Mouse (Mus musculus) neutrophil, adult 5-6 weeks (primary cell): Measurements from ENCODE around the gene Alkbh2. TPM values are rescaled to one million over a fixed set of nuclear protein-coding genes. Genes with fewer than 3 reads are reported as not detected.
A peak's percentile ranks its signal among the peaks of the same experiment; 100 is the strongest.

ENCODE experiments used
- ATAC-seq: fragments of 151-379, 151-347 bp; 2 replicates; pipeline ENCODE4 v1.8.0; 2017; ENCODE audit warnings: mild to moderate bottlenecking, moderate TSS enrichment; ENCODE audit not compliant: insufficient number of reproducible peaks, poor library complexity, low FRiP score, severe bottlenecking; ENCODE audit errors: extremely low read depth
- total RNA-seq: library from RNA; stranded (forward); fragments of 200-1000 nt; gene quantifications from 2 replicates; pipeline ENCODE4 v1.2.3, GENCODE M21; 2017

The Alkbh2 gene
- total RNA-seq, result 3.8 and 7.7 TPM in 2 replicates

GRCm38 (mm10) chr5:114127374-114128349, at the start of gene Alkbh2:
Alkbh2 (minus strand) TSS chr5:114128218.
- ATAC-seq, result peak; percentile 36

- ATAC-seq, result no peak
These were observed 48.8 kb upstream of the Alkbh2 start for GRCm38 (mm10) chr5:114176548-114177400.

DNA sequence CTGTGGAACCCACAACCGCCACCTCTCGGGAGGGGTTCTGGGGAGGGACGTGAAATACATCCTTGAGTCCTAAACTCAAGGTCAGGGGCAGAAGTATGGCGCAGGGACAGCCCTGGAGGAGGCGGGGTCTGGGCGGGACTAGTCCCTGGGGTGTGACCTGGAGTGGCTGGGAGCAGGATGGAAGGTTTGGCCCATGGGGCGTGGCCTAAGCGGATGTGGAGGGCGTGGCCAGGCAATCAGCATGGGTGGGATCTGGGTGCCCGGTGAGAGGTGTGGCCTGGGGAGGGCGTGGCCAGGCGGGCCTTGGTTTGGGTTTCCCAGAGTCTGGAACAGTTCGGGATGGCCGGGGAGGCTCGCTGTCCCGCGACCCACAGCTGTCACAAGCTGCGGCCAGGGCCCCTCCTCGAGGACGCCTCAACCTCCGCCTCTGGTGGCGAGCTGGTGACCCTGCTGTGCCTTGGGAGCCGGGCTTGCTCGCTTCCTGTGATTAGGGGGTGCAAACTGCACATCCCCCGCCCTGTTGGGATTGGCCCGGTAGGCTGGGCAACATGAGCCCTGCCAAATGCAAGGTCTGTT, 47.7 kb upstream of the Alkbh2 start:
- no peak for ATAC-seq

DNA sequence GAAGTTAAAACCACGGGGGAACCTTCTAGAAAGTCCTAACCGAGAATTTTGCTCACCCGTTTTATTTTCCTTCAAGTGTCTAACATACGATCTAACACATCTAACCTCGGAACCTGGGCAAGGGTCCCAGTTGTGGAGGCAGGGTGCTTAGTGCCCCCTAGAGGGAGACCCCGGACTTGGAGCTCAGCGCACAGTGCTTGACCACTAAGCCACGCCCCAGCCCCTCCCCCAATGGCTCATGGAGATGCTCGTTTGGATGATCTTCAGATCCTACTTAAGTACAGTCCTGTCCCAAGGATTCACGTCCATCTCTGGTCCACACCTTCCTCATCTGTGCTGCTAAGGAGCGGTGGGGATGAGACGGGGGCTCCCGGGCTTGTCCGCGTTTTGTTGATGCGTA, 46.6 kb upstream of the Alkbh2 start:
- no peak for ATAC-seq

DNA sequence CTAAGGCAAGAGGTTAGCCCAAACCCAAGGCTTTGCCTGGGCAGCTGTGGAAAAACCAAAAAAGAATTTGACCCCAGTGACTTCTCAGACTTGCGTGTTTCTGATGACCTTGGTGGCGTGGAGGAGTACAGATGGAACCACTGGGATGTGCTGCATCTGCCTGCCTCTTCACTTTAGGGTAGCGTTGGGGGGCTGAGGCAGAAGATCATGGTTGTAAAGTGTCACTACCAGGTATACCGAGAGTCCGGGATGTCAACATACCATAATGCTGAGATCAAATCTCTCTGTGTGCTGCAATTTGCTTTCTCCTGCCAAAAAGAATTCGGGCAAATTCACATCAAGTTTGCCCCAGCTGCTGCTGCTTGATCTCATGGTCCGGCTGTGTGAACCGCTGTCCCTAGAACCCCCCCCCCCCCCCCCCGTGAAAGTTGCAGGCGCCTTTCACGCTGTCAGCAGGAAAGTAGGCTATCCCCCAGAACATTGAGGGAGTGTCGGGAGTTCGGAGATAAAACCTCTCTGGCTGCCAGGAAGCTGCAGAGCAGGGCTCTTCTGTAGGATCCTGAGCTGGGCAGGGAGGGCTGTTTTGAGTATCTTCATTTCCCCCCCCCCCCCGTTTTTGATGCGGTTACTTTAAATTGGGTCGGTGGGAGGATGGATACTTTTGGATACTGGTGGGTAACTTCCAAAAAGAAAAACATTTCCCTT, 46.0 kb upstream of the Alkbh2 start:
- no peak for ATAC-seq

DNA sequence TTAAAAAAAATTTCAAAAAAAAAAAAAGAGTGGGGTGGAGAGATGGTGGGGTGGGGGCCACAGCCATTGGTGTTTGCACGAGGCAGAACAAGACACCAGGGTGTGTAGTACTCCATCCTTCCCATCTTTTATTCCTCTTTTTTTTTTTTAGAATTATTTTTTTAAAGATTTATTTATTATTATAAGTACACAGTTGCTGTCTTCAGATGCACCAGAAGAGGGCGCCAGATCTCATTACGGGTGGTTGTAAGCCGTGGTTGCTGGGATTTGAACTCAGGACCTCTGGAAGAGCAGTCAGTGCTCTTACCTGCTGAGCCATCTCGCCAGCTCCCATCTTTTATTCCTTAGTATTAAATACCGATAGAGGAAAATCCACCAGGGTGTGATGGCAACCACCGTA, 45.4 kb upstream of the Alkbh2 start:
- ATAC-seq, result no peak

DNA sequence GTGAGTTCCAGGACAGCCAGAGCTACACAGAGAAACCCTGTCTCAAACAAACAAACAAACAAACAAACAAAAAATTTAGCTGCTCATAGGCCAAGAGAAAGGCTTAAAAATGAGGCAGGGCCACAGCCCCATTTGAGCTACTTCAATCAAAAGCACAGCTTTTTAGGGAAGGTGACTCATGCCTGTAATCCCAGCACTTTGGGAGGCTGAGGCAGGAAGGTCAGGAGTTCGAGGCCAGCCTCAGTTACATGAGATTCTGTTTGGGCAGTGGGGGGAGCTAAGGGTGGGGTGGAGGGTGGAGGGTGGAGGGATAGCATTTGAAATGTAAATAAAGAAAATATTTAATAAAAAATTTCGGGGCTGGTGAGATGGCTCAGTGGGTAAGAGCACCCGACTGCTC, 44.9 kb upstream of the Alkbh2 start:
- 0 out of 2 replicates have a peak, but pooled peaks have one; percentile 41 for ATAC-seq

DNA sequence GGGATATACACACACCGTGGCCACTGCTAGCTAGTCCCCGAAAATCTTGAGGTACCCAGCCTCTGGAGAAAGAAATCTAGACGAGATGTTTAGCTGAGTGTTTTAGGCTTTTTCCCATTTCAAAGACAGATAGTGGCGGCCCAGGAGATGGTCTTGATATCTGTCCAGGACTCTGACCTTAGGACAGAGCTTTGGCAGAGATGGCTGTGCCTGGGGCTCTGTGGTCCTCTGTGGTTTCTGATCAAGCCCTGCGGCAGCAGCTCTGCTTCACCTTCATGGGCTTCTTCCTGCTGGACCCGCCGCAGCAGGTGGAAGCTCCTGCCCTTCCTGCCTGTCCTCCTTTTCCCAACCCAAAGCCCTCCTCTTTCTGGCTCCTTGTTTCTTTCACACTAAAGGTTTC, 42.3 kb upstream of the Alkbh2 start:
- ATAC-seq, result no peak

GRCm38 (mm10) chr5:114163117-114163696, 35.2 kb upstream of the Alkbh2 start:
- no peak for ATAC-seq

- no peak for ATAC-seq
These were observed 34.2 kb upstream of the Alkbh2 start for GRCm38 (mm10) chr5:114162106-114162815.

- ATAC-seq, result no peak
These were observed 33.4 kb upstream of the Alkbh2 start for GRCm38 (mm10) chr5:114161424-114161823.

DNA sequence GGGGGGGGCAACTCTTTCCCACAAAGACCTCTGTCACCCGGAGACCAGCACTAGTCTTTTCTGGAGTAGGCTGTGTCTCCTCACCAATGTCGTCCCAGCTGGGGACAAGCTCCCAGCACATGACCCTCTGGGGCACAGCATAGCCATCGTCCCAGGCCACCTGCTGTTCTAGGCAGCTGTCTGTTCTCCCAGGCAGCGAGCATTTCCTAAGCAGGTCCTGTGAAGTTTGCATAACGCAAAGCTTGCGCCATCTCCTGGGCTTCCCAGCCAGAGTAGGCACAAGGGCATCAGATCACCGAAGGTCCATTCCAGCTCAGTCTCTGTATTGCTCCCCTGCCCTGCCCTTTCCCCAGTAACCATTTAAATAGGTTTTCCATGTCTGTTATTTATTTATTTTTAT, 29.2 kb upstream of the Alkbh2 start:
- ATAC-seq, result no peak

- no peak for ATAC-seq
These were observed 27.3 kb upstream of the Alkbh2 start for GRCm38 (mm10) chr5:114155168-114155933.

GRCm38 (mm10) chr5:114154765-114155164, 26.7 kb upstream of the Alkbh2 start:
- ATAC-seq, result no peak

GRCm38 (mm10) chr5:114153490-114153889, 25.5 kb upstream of the Alkbh2 start:
- ATAC-seq, result no peak

GRCm38 (mm10) chr5:114152359-114153092, 24.5 kb upstream of the Alkbh2 start:
- ATAC-seq, result no peak
